Mouse (Mus musculus): Measurements from ENCODE around the gene Ptf1a. TPM values are rescaled to one million over a fixed set of nuclear protein-coding genes. Genes with fewer than 3 reads are reported as not detected.
A peak's percentile ranks its signal among the peaks of the same experiment; 100 is the strongest.

Ptf1a gene
- total RNA-seq, 2 experiments from 2014 or later: not detected

DNA sequence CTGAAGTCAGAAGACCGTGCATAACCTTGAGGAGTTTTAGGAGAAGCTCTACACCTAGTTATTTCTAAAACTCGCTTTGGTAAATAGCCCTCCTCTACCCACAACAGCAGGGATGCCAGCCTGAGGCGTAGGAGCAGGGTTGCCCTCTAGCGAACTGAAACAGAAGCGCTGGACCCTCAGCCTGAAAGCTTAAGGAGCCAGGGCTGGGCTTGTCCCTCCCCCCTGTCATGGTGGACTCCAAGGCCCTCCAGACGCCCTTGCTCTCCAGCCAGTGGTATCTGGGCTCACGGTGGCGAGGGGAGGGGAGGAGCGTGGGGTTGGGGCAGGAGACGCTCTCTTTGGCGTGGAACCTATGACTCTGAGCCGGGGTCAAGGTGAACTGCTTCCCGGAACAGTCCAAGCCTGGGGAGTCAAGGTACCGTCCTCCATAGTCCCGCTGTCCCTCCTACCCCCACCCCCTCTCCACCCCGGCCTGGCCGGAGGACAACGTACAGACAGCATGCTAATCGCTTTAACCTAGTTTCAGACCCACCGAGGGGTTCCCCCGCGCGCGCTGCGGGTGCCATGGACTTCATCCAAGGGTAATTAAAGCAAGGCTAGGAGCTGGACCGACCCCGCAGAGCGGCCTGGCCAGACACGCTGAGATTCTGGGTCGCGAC is 2.7 kb downstream of the Ptf1a start:
- peak in 1 of 2 experiments; percentile 45 for DNase-seq (ENCODE audit: extremely low spot score in 1 of 2, low spot score in 2 of 2)
- intact Hi-C loops (cut with DNase I): no loop called here

DNA sequence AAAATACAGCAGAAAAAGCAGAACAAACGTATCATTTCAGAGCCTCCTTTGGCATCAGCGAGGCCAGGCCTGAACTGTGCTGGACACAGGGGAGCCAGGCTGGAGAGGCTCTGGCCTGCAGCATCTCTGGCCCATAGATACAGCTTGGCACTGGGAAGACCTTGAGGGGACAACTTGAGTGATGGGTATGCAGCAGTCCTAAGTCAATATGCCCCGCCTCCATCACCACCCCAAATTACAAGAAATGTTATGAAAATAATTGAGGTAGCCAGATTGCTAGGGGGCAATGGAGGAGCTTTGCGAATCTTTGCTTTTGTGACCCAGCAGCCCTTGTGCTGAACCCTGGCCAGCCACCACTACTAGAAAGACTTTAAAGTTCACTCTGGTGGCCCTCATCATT is 3.8 kb downstream of the Ptf1a start:
- DNase-seq (ENCODE audit: extremely low spot score in 1 of 2, low spot score in 2 of 2): no peak
- intact Hi-C loops (cut with DNase I): no loop called here

DNA sequence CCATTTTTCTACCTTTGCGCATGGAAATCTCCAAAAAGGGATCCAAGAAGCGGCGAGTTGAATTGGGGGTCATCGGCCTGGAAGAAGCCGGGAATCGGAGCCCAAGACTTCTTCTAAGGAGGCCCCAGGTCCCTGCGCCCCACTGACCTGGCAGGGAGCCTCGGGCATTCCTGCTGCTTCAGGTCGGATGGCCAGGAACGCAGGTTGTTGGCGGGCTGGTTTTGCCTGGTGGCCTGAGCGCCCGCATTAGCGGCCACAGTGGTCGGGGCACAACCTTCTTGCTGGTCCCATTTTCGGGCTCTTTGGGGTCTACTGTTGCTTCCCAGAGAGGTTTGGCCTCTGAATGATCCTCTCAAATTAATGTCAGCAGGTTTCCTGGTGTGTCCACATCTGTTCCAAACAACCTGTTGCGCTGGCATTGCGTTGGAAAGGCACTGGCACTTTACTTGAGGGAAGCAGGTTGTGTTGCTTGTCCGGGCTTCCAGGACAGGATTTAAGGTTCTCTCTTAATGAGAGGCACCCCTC is 7.1 kb downstream of the Ptf1a start:
- intact Hi-C loops (cut with DNase I): no loop called here

DNA sequence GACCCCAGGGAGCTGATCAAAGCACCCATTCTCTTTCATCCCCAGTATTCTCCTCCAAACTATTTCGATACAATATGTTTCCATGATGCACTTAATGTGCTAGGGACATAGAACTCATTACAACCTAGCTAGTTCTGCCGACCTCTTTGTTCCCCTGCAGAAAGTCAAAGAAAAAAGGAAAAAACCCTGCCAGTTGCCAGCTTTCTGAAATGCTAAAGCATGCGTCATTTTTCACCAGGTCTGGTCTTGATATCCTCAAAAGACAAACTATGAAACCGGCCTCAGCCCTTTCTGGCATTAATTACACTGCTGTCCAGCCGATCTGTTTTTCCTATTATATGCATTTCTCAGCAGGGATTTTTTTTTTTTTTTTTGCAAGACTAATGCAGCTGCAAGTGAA is 9.8 kb downstream of the Ptf1a start:
- DNase-seq (ENCODE audit: extremely low spot score in 1 of 2, low spot score in 2 of 2): no peak
- intact Hi-C loops (cut with DNase I): no loop called here

More for the DNA sequence above, 7.1 kb downstream of the Ptf1a start:
- DNase-seq (ENCODE audit: extremely low spot score in 1 of 2, low spot score in 2 of 2): no peak

DNA sequence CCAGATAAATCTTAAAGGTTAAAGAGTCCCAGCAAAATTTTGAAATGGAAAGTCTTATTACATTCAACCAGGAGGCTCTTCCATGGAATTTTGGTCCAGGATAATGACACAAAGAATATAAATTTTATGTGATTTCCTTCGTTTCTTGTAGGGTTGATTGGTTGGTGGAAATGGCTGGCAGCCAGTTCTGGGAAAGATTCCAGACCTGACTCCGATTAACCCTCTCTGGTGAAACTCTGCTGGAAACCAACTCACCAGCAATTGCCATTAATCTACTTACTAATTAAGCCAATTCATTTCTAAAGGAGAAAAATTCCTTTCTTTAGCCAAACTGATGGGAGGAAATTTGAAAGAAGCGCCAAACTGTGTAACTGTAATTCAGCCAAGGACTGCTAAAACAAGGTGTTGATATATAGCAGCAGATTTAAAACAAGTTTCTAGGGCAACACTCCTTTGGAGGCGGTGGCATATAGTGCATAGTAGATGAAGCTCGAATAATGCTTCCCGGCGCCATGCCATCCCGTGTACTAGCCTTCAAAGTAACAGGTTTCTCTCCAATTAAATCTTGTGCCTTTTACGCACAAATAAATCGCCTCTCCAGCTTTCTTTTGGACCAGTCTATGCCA is 10.5 kb downstream of the Ptf1a start:
- no peak for DNase-seq (ENCODE audit: extremely low spot score in 1 of 2, low spot score in 2 of 2)

DNA sequence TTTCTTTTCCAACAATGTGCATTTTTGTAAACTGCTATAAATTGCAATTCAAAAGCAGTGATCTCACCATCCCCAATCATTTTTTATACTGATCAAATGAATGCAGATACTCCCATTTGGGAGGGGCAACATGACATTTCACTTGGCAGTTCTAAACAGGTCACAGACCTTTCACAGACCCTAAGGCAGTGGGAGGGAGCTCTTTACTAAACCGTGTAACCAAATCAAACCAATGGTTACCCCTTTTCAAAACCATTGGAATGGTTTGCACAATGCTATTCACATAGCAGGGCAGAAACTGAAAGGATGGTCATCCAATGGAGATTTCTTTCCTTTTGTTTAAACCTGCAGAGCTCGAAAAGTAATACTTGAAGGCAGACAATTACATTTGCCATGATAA is 13.3 kb downstream of the Ptf1a start:
- DNase-seq (ENCODE audit: extremely low spot score in 1 of 2, low spot score in 2 of 2): no peak
- intact Hi-C loops (cut with DNase I): no loop called here

More for the DNA sequence above, 10.5 kb downstream of the Ptf1a start:
- intact Hi-C loops (cut with DNase I): no loop called here

DNA sequence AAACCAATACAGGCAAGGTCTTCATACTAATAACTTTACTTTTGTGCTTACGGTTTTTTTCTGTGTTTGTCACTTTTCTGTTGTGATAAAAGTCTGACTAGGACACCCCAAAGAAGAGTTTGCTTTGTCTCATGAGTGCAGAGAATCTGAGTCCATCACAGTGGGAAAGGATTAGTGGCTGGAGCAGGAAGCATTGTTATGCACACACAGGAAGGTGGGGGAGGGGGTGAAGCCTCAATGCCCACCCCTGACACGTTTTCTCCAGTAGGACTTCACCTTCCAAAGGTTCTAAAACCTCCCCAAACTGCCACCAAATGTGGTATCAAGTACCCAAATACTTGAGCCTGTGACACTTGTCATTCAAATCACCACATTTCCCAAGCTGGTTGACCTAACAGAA is 16.5 kb downstream of the Ptf1a start:
- intact Hi-C loops (cut with DNase I): no loop called here

DNA sequence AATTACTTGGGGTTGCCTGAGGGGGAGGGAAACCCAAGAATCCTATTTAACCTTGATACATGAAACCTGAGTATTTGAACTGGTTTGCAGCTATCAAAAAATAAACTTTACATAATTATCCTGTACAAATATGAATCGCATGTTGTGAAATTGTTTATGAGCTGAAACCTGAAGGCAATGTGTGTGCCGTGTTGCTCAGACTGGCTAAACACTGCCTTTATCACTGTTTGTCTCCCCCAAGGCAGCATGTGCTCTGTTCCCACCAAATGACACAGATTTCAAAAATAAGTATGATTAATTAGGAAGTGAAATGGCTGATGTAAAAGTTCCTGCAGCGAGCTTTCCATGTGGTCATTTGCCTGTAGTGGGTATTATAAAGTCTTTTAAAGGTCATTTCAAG is 44.8 kb downstream of the Ptf1a start:
- intact Hi-C loops (cut with DNase I): no loop called here
- no peak for DNase-seq (ENCODE audit: extremely low spot score in 1 of 2, low spot score in 2 of 2)

More for the DNA sequence above, 16.5 kb downstream of the Ptf1a start:
- no peak for DNase-seq (ENCODE audit: extremely low spot score in 1 of 2, low spot score in 2 of 2)

Other genes with a start within 250 kb of the Ptf1a start
- under 1 TPM; 0.79 to 0.81 TPM for gene Armc3, start 246.4 kb upstream of the Ptf1a start, total RNA-seq (2021)
- gene Msrb2, start 74.2 kb upstream of the Ptf1a start, total RNA-seq (2021): 10 to 100 TPM; 11.7 to 12.7 TPM
- not detected for gene 4921504E06Rik, start 108.3 kb downstream of the Ptf1a start, total RNA-seq (2021)
- 10 to 100 TPM; 14.2 to 15.1 TPM for gene Otud1, start 212.1 kb downstream of the Ptf1a start, total RNA-seq (2021)